Mouse (Mus musculus) macrophage (primary cell): ENCODE measurements around the gene Mapk8ip2. TPM values are rescaled to one million over a fixed set of nuclear protein-coding genes. Genes with fewer than 3 reads are reported as not detected.

Source experiments
- H3K27ac ChIP-seq: fragments of 350-480 bp; formaldehyde crosslinking; 2 replicates; pipeline ENCODE4 v1.9.0; 2021
- H3K36me3 ChIP-seq: fragments of 350-480 bp; formaldehyde crosslinking; 2 replicates; pipeline ENCODE4 v1.9.0; 2021; ENCODE audit errors: inconsistent target
- H3K4me3 ChIP-seq: fragments of 350-480 bp; formaldehyde crosslinking; 2 replicates; pipeline ENCODE4 v1.9.0; 2021; ENCODE audit errors: inconsistent target
- H3K79me2 ChIP-seq: fragments of 350-480 bp; formaldehyde crosslinking; 2 replicates; pipeline ENCODE4 v1.9.0; 2021; ENCODE audit errors: inconsistent target
- WGBS: methylation state at CpG from one replicate; pipeline ENCODE4 v1.1.7; 2026; ENCODE audit warnings: inconsistent platforms; ENCODE audit not compliant: missing documents; 5-methylcytosine and 5-hydroxymethylcytosine counted together
- polyA plus RNA-seq: library from polyadenylated mRNA; stranded (reverse); fragments of 250-400 nt; gene quantifications from 3 replicates; pipeline ENCODE4 v1.2.4, GENCODE M21; 2018; ENCODE audit warnings: inconsistent platforms

Mapk8ip2 gene
- polyA plus RNA-seq, 1 experiment from 2014 or later: not detected

DNA sequence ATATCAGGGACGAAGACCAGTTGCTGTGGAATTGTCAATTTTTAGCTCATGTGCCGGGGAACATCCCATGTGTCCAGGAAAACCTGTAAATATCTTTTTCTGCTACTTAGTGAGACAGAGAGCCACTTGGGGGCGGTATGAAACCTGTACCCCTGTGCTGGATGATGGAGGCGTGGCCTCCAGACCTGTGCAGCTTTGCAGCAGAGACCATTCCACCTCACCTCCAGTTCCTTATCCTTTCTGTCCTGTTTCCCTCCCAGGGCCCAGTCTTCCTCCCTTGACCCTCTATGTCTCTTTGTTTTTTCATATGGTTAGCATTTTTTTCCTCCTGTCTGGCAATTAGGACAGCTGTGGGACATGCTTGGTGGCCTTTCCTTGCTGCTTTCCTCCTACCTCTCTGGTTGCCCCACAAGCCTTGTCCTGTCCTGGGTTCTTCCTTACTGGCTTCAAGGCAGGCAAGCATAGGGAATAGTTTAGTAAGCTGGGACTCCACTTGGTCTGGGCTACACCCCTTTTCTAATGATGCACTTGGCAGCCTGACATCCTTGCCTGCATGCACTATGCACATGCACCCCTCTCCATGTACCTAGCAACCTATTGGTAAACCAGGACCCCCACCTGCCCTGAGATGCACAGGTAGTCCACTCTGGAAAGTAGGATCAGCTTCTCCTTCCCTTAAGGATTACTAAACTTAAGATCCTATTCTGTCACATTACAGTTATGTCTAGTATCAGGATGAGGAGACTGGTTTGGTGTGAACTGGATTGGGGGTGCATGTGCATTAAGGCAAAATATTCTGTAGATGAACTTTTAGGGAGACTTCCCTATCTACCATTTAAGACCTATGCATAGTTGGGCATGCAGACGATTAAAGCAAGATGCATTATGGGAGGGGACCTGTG is 9.9 kb downstream of the Mapk8ip2 start:
- Histone ChIP-seq H3K4me3 (no peak overlapping the region), H3K79me2 (no peaks in the 10 kb centered on the region), H3K36me3 (no peaks in the 10 kb centered on the region), H3K27ac (no peak overlapping the region)
- WGBS: 39% methylated on average over 5 of the region's 5 CpGs

GRCm38 (mm10) chr15:89465052-89465451 is 11.3 kb downstream of the Mapk8ip2 start:
- 50% methylated on average over 1 of the region's 1 CpGs for whole genome bisulfite sequencing

DNA sequence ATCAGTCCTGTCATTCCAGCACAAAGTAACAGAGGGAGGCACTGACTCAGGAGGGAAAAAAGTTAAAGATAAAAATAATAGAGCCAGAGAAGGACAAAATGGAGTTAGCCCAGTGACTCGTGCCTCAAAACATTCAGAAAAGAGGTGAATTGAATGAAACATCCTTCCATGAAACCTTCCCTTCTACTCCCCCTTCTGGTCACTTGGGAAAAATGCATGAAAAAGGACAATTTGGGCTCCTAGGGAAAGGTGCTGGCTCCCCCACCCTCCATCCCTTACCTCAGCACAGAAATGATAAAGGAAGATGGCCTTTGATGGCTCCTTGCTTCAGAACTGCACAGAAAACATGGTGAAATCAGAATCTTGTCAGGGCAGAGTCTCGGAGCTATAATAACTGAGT is 14.9 kb downstream of the Mapk8ip2 start:
- H3K27ac ChIP-seq: no peak overlapping the region
- no peaks in the 10 kb centered on the region for H3K79me2 ChIP-seq
- WGBS: 34% methylated on average over 2 of the region's 2 CpGs
- H3K36me3 ChIP-seq: no peaks in the 10 kb centered on the region
- no peak overlapping the region for H3K4me3 ChIP-seq

More at GRCm38 (mm10) chr15:89465052-89465451, 11.3 kb downstream of the Mapk8ip2 start:
- Histone ChIP-seq H3K79me2 (no peaks in the 10 kb centered on the region), H3K36me3 (no peaks in the 10 kb centered on the region), H3K4me3 (no peak overlapping the region), H3K27ac (no peak overlapping the region)

DNA sequence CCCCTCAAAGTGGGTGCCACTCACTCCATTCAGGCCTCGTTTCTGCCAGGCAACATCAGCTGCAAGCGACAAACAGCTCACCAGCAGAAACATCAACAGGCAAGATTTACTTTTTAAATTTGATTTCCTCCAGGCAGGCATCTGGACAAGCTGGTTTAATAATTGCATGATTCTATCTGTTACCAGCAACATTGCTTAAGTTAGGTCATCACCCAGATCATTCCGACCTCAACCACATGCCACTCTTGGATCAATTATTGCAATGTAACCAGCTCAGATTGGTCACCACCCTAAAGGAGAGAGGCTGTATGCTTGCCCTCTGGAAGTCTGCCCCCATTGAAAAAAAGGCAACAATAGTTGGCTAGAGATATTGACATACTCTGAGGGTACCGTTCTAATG is 17.8 kb downstream of the Mapk8ip2 start:
- Histone ChIP-seq H3K36me3 (no peaks in the 10 kb centered on the region), H3K27ac (no peak overlapping the region), H3K79me2 (no peaks in the 10 kb centered on the region; the same call in 1 of the 2 replicates), H3K4me3 (no peak overlapping the region)
- WGBS: 94% methylated on average over 4 of the region's 4 CpGs

DNA sequence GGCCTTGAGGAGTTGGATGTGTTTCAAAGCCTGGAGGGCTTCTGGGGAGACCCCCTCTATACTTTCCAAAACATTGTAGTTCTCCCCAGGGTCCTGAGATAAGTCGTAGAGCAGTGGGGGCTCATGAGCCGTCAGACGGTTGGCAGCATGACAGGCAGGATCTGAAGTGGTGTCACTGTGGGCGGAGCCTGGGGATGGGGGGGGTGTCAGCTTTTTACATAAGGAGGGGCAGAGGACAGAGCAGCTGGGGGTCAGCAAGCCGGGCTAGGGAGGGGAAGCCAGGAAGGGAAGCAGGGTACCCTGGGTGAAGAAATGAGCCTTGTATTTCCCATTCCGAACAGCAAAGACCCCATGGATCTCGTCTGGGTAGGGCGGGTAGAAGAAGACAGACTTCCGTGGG is 19.7 kb downstream of the Mapk8ip2 start:
- H3K4me3 ChIP-seq: no peak overlapping the region
- WGBS: 96% methylated on average over 7 of the region's 9 CpGs
- H3K79me2 ChIP-seq: no peaks in the 10 kb centered on the region; the same call in 1 of the 2 replicates
- H3K36me3 ChIP-seq: no peaks in the 10 kb centered on the region
- H3K27ac ChIP-seq: no peak overlapping the region

- H3K4me3 ChIP-seq: no peak overlapping the region
- WGBS: 93% methylated on average over 8 of the region's 8 CpGs
- H3K36me3 ChIP-seq: no peaks in the 10 kb centered on the region
- H3K27ac ChIP-seq: no peak overlapping the region
- H3K79me2 ChIP-seq: no peaks in the 10 kb centered on the region; the same call in 1 of the 2 replicates
These were observed 20.2 kb downstream of the Mapk8ip2 start for GRCm38 (mm10) chr15:89473921-89474320.

DNA sequence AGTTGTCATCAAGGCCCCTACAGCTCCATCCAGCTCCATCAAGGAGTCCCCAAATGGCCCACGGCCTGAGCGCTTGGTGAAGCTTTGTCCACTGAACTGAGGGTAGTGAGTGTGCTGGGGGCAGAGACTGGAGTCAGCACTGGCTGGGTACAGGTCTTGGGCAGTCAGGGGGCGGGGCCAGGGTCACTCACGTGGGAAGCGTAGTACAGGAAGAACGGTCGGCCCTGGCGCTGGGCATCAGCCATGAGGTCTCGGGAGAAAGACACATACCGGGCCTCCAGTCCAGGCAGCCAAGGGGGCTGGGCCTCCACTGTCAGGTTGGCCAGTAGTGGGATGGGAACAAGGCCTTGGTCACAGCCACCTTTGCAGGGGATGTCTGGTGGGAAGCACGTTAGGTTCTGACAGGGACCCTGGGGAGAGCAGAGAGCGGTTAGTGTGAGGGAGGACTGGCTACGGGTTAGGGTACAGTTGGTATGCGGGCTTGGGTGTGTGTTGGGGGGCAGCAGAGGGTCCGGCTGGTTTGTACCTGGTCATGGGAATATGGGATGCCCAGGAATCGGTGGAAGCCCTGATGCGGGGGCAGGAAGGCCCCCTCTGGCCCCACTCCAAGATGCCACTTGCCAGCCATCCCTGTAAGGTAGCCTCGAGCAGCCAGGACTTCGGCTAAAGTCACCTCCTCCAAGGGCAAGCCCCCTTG is 21.0 kb downstream of the Mapk8ip2 start:
- H3K36me3 ChIP-seq: no peaks in the 10 kb centered on the region
- no peak overlapping the region for H3K4me3 ChIP-seq
- no peaks in the 10 kb centered on the region; the same call in 1 of the 2 replicates for H3K79me2 ChIP-seq
- H3K27ac ChIP-seq: no peak overlapping the region
- 96% methylated on average over 19 of the region's 19 CpGs for WGBS

GRCm38 (mm10) chr15:89475293-89475600 is 21.5 kb downstream of the Mapk8ip2 start:
- Histone ChIP-seq H3K27ac (peak overlapping the region; percentile 71), H3K4me3 (peak overlapping the region; percentile 83), H3K36me3 (no peaks in the 10 kb centered on the region), H3K79me2 (no peaks in the 10 kb centered on the region; the same call in 1 of the 2 replicates)
- 90% methylated on average over 7 of the region's 7 CpGs for WGBS

DNA sequence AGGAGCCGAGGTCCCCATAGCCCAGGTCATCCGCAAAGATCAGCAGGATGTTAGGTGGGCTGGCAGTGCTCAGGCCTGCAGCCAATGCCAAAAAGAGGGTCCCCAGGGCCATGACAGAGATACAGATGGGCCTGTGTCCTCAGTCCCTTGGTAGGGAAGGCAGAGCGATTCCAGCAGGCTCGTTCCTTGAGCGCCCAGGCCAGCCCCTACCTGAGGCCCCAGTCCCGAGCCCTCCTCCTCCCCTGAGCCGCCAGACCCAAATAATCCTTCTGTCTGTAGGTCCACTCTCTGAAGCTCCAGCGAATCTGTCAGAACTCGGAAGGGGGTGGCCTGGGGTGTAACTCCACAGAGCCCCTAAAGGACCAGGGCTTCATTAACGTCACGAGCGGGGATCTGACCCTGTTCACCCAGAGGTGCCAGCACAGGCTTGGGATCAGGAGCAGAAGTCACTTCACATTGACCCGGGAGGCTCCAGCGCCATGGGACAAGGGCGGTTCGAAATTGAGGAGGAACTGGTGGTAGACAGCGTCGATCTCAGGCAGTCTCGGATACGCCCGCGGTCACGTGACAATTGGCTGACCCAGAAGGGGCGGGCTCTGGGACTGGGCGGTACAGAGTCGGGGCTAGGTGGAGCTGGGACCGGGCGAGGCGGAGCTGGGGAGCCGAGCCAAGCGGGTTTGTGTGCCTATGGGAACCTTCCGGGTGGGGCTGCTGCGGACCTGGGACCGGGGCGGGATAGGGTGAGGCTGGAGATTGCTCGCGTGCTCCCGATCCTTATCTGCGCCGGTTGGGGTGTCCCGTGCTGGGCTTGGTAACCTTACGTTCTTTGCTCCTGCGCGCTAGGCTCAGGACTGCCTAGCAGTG is 22.1 kb downstream of the Mapk8ip2 start:
- Histone ChIP-seq H3K27ac (peak overlapping the region; percentile 71), H3K79me2 (no peaks in the 10 kb centered on the region; the same call in 1 of the 2 replicates), H3K36me3 (no peaks in the 10 kb centered on the region), H3K4me3 (peak overlapping the region; percentile 83)
- WGBS: 10% methylated on average over 44 of the region's 44 CpGs

DNA sequence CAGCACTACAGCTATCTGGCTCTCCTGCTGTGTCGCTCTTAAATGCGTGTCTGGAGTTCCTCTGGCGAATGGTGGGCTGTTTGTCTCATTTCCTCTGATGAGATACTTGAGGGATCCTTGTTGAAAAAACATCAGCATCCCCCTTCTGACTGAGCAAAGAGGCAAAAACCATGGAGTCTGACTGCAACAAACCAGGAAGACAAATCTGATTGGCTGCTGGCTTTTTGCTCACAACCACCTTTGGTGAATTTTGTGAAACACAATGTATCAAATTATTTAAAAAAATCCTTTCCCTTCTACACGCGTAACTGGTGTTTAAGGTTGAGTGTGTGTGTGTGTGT is 22.7 kb downstream of the Mapk8ip2 start:
- no peaks in the 10 kb centered on the region for H3K36me3 ChIP-seq
- 4% methylated on average over 5 of the region's 5 CpGs for WGBS
- H3K4me3 ChIP-seq: peak overlapping the region; percentile 83
- H3K27ac ChIP-seq: peak overlapping the region; percentile 71
- no peaks in the 10 kb centered on the region; the same call in 1 of the 2 replicates for H3K79me2 ChIP-seq

DNA sequence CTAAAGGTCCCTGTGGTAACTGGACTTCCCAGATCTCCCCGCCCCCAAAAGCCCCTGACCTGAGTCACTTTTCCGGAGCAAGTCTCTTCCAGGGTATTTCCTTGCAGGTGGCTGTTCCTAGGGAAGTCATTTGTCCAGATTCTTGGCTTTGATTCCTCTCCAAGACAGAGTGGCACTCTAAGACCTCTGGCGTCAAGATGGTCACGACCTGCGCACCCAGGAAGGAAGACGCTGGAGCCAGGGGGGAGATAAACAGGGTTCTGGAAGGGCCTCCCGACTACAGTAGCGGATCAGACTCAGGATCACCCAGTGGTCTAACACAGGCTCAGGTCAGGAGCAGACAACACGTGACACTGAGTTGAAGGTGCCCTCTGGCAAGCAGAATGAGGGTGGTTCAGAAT is 23.4 kb downstream of the Mapk8ip2 start, which contains the start of gene Arsa:
TSS of gene Arsa (minus strand) at position 335 of the 401 bp plus-strand sequence.
- Histone ChIP-seq H3K79me2 (no peaks in the 10 kb centered on the region; the same call in 1 of the 2 replicates), H3K4me3 (peak within 1 kb of the TSS; percentile 83), H3K27ac (peak within 1 kb of the TSS; percentile 71), H3K36me3 (no peaks in the 10 kb centered on the region)
- WGBS: 81% methylated on average over 9 of the region's 9 CpGs

GRCm38 (mm10) chr15:89477806-89478205 is 24.1 kb downstream of the Mapk8ip2 start:
- H3K4me3 ChIP-seq: no peak overlapping the region
- H3K36me3 ChIP-seq: no peaks in the 10 kb centered on the region
- no peak overlapping the region for H3K27ac ChIP-seq
- 68% methylated on average over 8 of the region's 8 CpGs for WGBS
- no peaks in the 10 kb centered on the region; the same call in 1 of the 2 replicates for H3K79me2 ChIP-seq

GRCm38 (mm10) chr15:89478622-89479021 is 24.9 kb downstream of the Mapk8ip2 start:
- no peaks in the 10 kb centered on the region for H3K36me3 ChIP-seq
- WGBS: 87% methylated on average over 3 of the region's 3 CpGs
- no peak overlapping the region for H3K27ac ChIP-seq
- H3K4me3 ChIP-seq: no peak overlapping the region
- H3K79me2 ChIP-seq: no peaks in the 10 kb centered on the region; the same call in 1 of the 2 replicates

DNA sequence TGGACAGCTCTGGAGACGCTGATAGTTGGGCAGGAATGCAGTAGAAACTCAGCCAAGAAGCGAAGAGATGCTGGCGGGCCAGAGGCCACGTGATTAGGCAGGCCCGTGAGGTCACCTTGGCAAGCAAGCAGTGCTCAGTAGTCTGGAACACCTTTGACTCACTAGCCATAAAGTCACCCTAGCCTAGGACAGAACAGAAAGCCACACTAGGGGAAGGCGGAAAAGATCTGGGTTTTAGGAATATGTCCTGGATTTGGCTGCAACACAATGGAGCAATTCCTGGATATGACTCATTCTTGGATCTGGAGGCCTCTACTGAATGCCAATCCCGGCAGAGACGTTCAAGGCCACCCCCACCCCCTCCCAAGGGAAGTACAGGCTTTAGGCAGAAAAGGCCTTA is 26.9 kb downstream of the Mapk8ip2 start:
- Histone ChIP-seq H3K36me3 (no peaks in the 10 kb centered on the region), H3K79me2 (no peaks in the 10 kb centered on the region; the same call in 1 of the 2 replicates), H3K4me3 (no peak overlapping the region), H3K27ac (no peak overlapping the region)
- WGBS: 98% methylated on average over 8 of the region's 8 CpGs
